Mouse (Mus musculus) stomach, embryonic 16.5 days (tissue): Measurements from ENCODE around the gene Mag. TPM values are rescaled to one million over a fixed set of nuclear protein-coding genes. Genes with fewer than 3 reads are reported as not detected.
A peak's percentile ranks its signal among the peaks of the same experiment; 100 is the strongest.

Source experiments
- ATAC-seq: fragments of 200-750 bp; cut with Nextera tagmentation; 2 replicates; pipeline ENCODE4 v1.8.0; 2017; ENCODE audit warnings: moderate number of reproducible peaks, moderate TSS enrichment; ENCODE audit not compliant: insufficient read depth, low FRiP score
- H3K27ac ChIP-seq: fragments of 300-500 bp; sonication (generic); 2 replicates; pipeline ENCODE4 v1.5.1; 2014; ENCODE audit warnings: low read length
- H3K27me3 ChIP-seq: fragments of 300-500 bp; sonication (generic); 2 replicates; pipeline ENCODE4 v1.6.1; 2014; ENCODE audit warnings: low read length, control low read depth, mixed read lengths; ENCODE audit not compliant: control insufficient read depth, insufficient read depth
- H3K36me3 ChIP-seq: fragments of 300-500 bp; sonication (generic); 2 replicates; pipeline ENCODE4 v1.6.1; 2014; ENCODE audit warnings: low read length; ENCODE audit not compliant: control insufficient read depth, insufficient read depth
- H3K4me1 ChIP-seq: fragments of 300-500 bp; sonication (generic); 2 replicates; pipeline ENCODE4 v1.6.1; 2014; ENCODE audit warnings: low read length, control low read depth, mixed read lengths; ENCODE audit not compliant: control insufficient read depth, insufficient read depth
- H3K4me2 ChIP-seq: fragments of 300-500 bp; sonication (generic); 2 replicates; pipeline ENCODE4 v1.6.1; 2014; ENCODE audit warnings: low read depth, low read length, mixed read lengths
- H3K4me3 ChIP-seq: fragments of 300-500 bp; sonication (generic); replicated peaks from 2 replicates; pipeline ENCODE4 v1.5.1; 2014; ENCODE audit warnings: mild to moderate bottlenecking, low read length
- H3K9ac ChIP-seq: fragments of 300-500 bp; sonication (generic); 2 replicates; pipeline ENCODE4 v1.6.1; 2014; ENCODE audit warnings: low read length
- H3K9me3 ChIP-seq: fragments of 300-500 bp; sonication (generic); replicated peaks from 2 replicates; pipeline ENCODE4 v1.6.1; 2016; ENCODE audit warnings: low read length, control low read depth; ENCODE audit not compliant: control insufficient read depth
- WGBS: fragments of 180-500 bp; shearing (Covaris S2); extraction: QIAGEN DNeasy Blood & Tissue Kit; methylation state at CpG from one replicate; pipeline ENCODE4 v1.1.7; 2014; 5-methylcytosine and 5-hydroxymethylcytosine counted together
- polyA plus RNA-seq: library from polyadenylated mRNA; unstranded; fragments of >200 nt; fragmentation: Nextera tagmentation; extraction: Ambion mirVana; gene quantifications from 2 replicates; pipeline ENCODE4 v1.2.1, GENCODE M21; 2015

Mag gene
- polyA plus RNA-seq, 1 experiment from 2014 or later = 0.35 TPM

- no peak overlapping the region for H3K9ac ChIP-seq
- ATAC-seq = no peak
- H3K9me3 ChIP-seq = no peaks in the 10 kb centered on the region
- no peak overlapping the region for H3K4me2 ChIP-seq
- H3K36me3 ChIP-seq = no peaks in the 10 kb centered on the region
- 48% methylated on average over 4 of the region's 4 CpGs for WGBS
- H3K4me1 ChIP-seq = no peaks in the 10 kb centered on the region
- H3K27me3 ChIP-seq = no peaks in the 10 kb centered on the region
- H3K4me3 ChIP-seq = no peak overlapping the region
- H3K27ac ChIP-seq = no peak overlapping the region
These were observed 2.5 kb upstream of the Mag start for GRCm38 (mm10) chr7:30917219-30917618.

GRCm38 (mm10) chr7:30916713-30917112 lies 2.0 kb upstream of the Mag start:
- Histone ChIP-seq H3K9ac (no peak overlapping the region), H3K36me3 (no peaks in the 10 kb centered on the region), H3K27ac (no peak overlapping the region), H3K4me2 (no peak overlapping the region), H3K4me1 (no peaks in the 10 kb centered on the region), H3K4me3 (no peak overlapping the region), H3K9me3 (no peaks in the 10 kb centered on the region), H3K27me3 (no peaks in the 10 kb centered on the region)
- 0 out of 2 replicates have a peak, but pooled peaks have one; percentile 38 for ATAC-seq
- WGBS = 23% methylated on average over 6 of the region's 6 CpGs

- H3K4me2 ChIP-seq = no peak overlapping the region
- H3K36me3 ChIP-seq = no peaks in the 10 kb centered on the region
- H3K9me3 ChIP-seq = no peaks in the 10 kb centered on the region
- ATAC-seq = no peak
- H3K27me3 ChIP-seq = no peaks in the 10 kb centered on the region
- no peak overlapping the region for H3K4me3 ChIP-seq
- no peak overlapping the region for H3K9ac ChIP-seq
- WGBS = 63% methylated on average over 6 of the region's 6 CpGs
- no peak overlapping the region for H3K27ac ChIP-seq
- H3K4me1 ChIP-seq = no peaks in the 10 kb centered on the region; the same call in 1 of the 2 replicates
These were observed 4.9 kb downstream of the Mag start for GRCm38 (mm10) chr7:30909773-30910172.

- WGBS = 20% methylated on average over 17 of the region's 17 CpGs
- peak overlapping the region; percentile 36; the same call in 1 of the 2 replicates for H3K9ac ChIP-seq
- peak overlapping the region; percentile 54 for H3K4me2 ChIP-seq
- H3K9me3 ChIP-seq = no peaks in the 10 kb centered on the region
- no peaks in the 10 kb centered on the region for H3K36me3 ChIP-seq
- H3K27ac ChIP-seq = no peak overlapping the region
- H3K27me3 ChIP-seq = no peaks in the 10 kb centered on the region
- no peaks in the 10 kb centered on the region; the same call in 1 of the 2 replicates for H3K4me1 ChIP-seq
- peak; percentile 12; the same call in 1 of the 2 replicates for ATAC-seq
- peak overlapping the region; percentile 27 for H3K4me3 ChIP-seq
These were observed 5.7 kb downstream of the Mag start for GRCm38 (mm10) chr7:30908992-30909431.

DNA sequence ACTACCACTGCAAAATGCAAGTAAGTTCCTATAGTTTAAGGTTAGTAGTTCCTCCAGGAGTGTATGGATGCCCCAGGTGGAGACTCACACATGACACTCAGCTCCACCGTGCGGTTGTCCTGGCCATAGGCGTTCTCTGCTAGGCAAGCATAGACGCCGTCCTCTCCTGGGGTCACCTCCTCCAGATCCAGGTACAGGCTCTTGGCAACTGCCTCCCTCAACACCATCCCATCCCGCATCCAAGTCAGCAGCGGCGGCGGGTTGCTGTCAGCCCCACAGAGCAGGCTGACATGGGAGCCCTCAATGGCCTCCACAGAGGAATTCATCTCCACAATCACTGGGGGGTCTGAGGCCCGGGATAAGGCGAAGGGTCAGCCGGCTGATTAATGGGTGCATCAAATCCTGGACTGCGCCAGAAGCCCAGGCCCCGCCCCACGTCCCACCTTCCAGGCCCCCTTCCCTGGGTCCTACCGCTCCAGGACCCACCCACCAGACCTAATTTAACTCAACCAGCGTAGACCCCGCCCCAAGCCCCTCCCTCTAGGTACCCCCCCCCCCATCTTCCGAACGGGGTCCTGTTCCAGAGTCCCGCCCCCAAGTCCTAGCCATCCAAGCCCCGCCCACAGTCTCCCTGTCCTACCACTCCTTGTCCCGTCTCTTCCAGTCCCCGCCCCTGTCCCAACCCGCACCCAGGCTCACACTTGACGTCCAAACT lies 6.2 kb downstream of the Mag start:
- peak overlapping the region; percentile 27 for H3K4me3 ChIP-seq
- peak overlapping the region; percentile 36; the same call in 1 of the 2 replicates for H3K9ac ChIP-seq

GRCm38 (mm10) chr7:30904042-30904441 lies 10.6 kb downstream of the Mag start:
- Histone ChIP-seq H3K9ac (no peak overlapping the region), H3K9me3 (no peaks in the 10 kb centered on the region), H3K4me3 (no peak overlapping the region), H3K36me3 (no peaks in the 10 kb centered on the region), H3K4me2 (no peak overlapping the region), H3K27ac (no peak overlapping the region), H3K4me1 (no peaks in the 10 kb centered on the region; the same call in 1 of the 2 replicates), H3K27me3 (no peaks in the 10 kb centered on the region)
- WGBS = 35% methylated on average over 4 of the region's 4 CpGs
- no peak for ATAC-seq

More for the DNA sequence above, 6.2 kb downstream of the Mag start:
- ATAC-seq = peak; percentile 65; the same call in 1 of the 2 replicates
- no peaks in the 10 kb centered on the region for H3K36me3 ChIP-seq
- peak overlapping the region; percentile 54 for H3K4me2 ChIP-seq
- no peaks in the 10 kb centered on the region; the same call in 1 of the 2 replicates for H3K4me1 ChIP-seq
- H3K27me3 ChIP-seq = no peaks in the 10 kb centered on the region
- 4% methylated on average over 26 of the region's 26 CpGs for WGBS
- H3K27ac ChIP-seq = no peak overlapping the region
- H3K9me3 ChIP-seq = no peaks in the 10 kb centered on the region

- ATAC-seq = no peak
- WGBS = 83% methylated on average over 3 of the region's 3 CpGs
These were observed 19.5 kb downstream of the Mag start for GRCm38 (mm10) chr7:30895217-30895616.

DNA sequence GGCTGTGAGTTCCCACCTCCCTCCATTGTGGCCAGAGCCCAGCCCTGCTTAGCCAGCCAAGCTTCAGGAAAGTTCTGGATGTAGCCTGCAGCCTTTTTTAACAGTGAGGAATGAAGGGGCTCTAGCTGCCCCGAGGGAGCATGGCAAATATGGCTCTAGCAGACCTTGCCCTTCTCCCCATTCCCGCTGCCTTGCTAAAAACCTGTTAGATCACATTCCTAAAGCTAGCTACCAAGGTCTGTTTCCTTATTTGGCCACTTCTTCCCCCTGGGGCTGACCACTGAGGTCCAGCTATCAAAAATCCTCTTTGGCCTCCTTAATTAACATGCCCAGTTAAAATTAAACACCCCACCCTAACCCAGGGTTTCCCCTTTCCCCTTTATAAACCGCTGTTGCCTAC lies 22.2 kb downstream of the Mag start:
- 0 out of 2 replicates have a peak overlapping the region, but pooled peaks have one; percentile 37 for H3K27ac ChIP-seq
- 0 out of 2 replicates have a peak, but pooled peaks cover 7% of the 10 kb centered on the region for H3K4me1 ChIP-seq
- no peaks in the 10 kb centered on the region for H3K9me3 ChIP-seq
- 43% methylated on average over 3 of the region's 3 CpGs for WGBS
- H3K27me3 ChIP-seq = no peaks in the 10 kb centered on the region
- H3K9ac ChIP-seq = peak overlapping the region; percentile 23; the same call in 1 of the 2 replicates
- H3K4me2 ChIP-seq = no peak overlapping the region
- peak; percentile 75; the same call in 1 of the 2 replicates for ATAC-seq
- no peaks in the 10 kb centered on the region for H3K36me3 ChIP-seq
- H3K4me3 ChIP-seq = no peak overlapping the region

More at GRCm38 (mm10) chr7:30895217-30895616, 19.5 kb downstream of the Mag start:
- no peaks in the 10 kb centered on the region for H3K9me3 ChIP-seq
- H3K4me1 ChIP-seq = 0 out of 2 replicates have a peak, but pooled peaks cover 7% of the 10 kb centered on the region
- no peaks in the 10 kb centered on the region for H3K36me3 ChIP-seq
- no peak overlapping the region for H3K9ac ChIP-seq
- H3K27me3 ChIP-seq = no peaks in the 10 kb centered on the region
- H3K4me2 ChIP-seq = no peak overlapping the region
- no peak overlapping the region for H3K27ac ChIP-seq
- no peak overlapping the region for H3K4me3 ChIP-seq

DNA sequence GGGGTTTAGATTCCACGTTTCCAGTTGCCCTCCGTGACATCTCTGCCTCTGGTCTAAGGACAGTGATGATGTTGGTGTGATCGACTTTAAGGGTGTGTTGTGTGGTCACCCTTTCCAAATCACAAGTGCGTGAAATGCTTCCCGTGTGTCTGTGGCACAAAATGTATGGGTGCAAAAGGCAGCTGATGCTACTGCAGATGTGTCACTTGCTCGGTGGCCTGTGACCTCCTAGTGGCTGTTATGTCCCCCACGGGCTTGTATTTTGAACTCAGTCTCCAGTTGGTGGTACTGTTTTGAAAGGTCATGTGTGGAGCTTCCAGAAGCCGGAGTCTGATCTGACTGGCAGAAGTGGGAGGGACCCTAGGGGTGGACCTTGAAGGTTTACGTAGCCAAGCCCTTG lies 22.9 kb downstream of the Mag start:
- Histone ChIP-seq H3K4me1 (0 out of 2 replicates have a peak, but pooled peaks cover 7% of the 10 kb centered on the region), H3K4me2 (no peak overlapping the region), H3K4me3 (no peak overlapping the region), H3K27me3 (no peaks in the 10 kb centered on the region), H3K27ac (no peak overlapping the region), H3K9me3 (no peaks in the 10 kb centered on the region), H3K36me3 (no peaks in the 10 kb centered on the region), H3K9ac (no peak overlapping the region)
- WGBS = 83% methylated on average over 9 of the region's 9 CpGs
- no peak for ATAC-seq
